Mouse (Mus musculus): ENCODE measurements around the gene Pmepa1.

DNA sequence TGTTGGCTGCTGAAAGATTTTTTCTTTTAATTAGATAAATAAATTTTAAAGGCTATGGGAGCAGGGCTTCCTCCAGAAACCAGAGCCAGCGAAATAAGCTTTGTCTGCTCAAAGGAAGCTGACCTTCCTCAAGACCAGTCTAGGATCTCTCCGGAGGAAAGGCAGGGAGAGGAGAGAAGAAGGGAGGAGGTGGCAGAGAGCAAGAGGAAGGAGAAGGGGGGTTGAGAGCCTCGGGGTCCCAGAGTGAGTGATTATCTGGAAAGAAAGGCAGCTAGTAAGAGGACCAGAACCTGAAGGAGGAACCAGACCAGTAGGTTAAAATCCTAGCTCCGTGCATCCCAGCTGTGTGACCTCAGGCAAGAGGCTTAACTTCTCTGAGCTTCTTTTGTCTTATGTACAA lies 31.7 kb upstream of the Pmepa1 start:
- no peak for TF ChIP-seq CTCF (IDR thresholded peaks at IDR 0.05)
- TF ChIP-seq EP300 (IDR thresholded peaks at IDR 0.05), result no peak

Measured in lung, postnatal 0 days (tissue).